Mouse (Mus musculus) kidney, embryonic 16.5 days (tissue): ENCODE data around the gene Nacc2. TPM values are rescaled to one million over a fixed set of nuclear protein-coding genes. Genes with fewer than 3 reads are reported as not detected.
A peak's percentile ranks its signal among the peaks of the same experiment; 100 is the strongest.

Experiments
- ATAC-seq: fragments of 200-750 bp; cut with Nextera tagmentation; 2 replicates; pipeline ENCODE4 v1.8.0; 2017; ENCODE audit warnings: moderate TSS enrichment; ENCODE audit not compliant: low FRiP score, low TSS enrichment
- H3K27ac ChIP-seq: fragments of 300-500 bp; sonication (generic); 2 replicates; pipeline ENCODE4 v1.5.1; 2014; ENCODE audit warnings: low read length
- H3K27me3 ChIP-seq: fragments of 300-500 bp; sonication (generic); 2 replicates; pipeline ENCODE4 v1.6.1; 2014; ENCODE audit warnings: low read length, control low read depth, mixed read lengths; ENCODE audit not compliant: insufficient read depth
- H3K36me3 ChIP-seq: fragments of 300-500 bp; sonication (generic); 2 replicates; pipeline ENCODE4 v1.6.1; 2014; ENCODE audit warnings: low read length, control low read depth, mixed read lengths; ENCODE audit not compliant: insufficient read depth
- H3K4me1 ChIP-seq: fragments of 300-500 bp; sonication (generic); 2 replicates; pipeline ENCODE4 v1.6.1; 2014; ENCODE audit warnings: low read length, control low read depth, mixed read lengths; ENCODE audit not compliant: insufficient read depth
- H3K4me2 ChIP-seq: fragments of 300-500 bp; sonication (generic); replicated peaks from 2 replicates; pipeline ENCODE4 v1.6.1; 2014; ENCODE audit warnings: low read depth, low read length
- H3K4me3 ChIP-seq: fragments of 300-500 bp; sonication (generic); 2 replicates; pipeline ENCODE4 v1.5.1; 2014; ENCODE audit warnings: mild to moderate bottlenecking, low read length
- H3K9ac ChIP-seq: fragments of 300-500 bp; sonication (generic); replicated peaks from 2 replicates; pipeline ENCODE4 v1.6.1; 2014; ENCODE audit warnings: low read length
- H3K9me3 ChIP-seq: fragments of 300-500 bp; sonication (generic); 2 replicates; pipeline ENCODE4 v1.6.1; 2016; ENCODE audit warnings: low read length, control low read depth
- WGBS: fragments of 180-500 bp; shearing (Covaris S2); extraction: QIAGEN DNeasy Blood & Tissue Kit; methylation state at CpG from one replicate; pipeline ENCODE4 v1.1.7; 2014; 5-methylcytosine and 5-hydroxymethylcytosine counted together
- polyA plus RNA-seq: library from polyadenylated mRNA; unstranded; fragments of >200 nt; fragmentation: Nextera tagmentation; extraction: Ambion mirVana; gene quantifications from 2 replicates; pipeline ENCODE4 v1.2.1, GENCODE M21; 2015

Nacc2 gene
- polyA plus RNA-seq, 1 experiment from 2014 or later = 13.3 TPM

- peak overlapping the region; percentile 81 for H3K4me2 ChIP-seq
- peaks cover 27% of the 10 kb centered on the region for H3K36me3 ChIP-seq
- peak; percentile 88 for ATAC-seq
- H3K9me3 ChIP-seq = no peaks in the 10 kb centered on the region; the same call in 1 of the 2 replicates
- peaks cover 32% of the 10 kb centered on the region for H3K4me1 ChIP-seq
- H3K27me3 ChIP-seq = no peaks in the 10 kb centered on the region
- WGBS = under 1% methylated on average over 57 of the region's 60 CpGs
- peak overlapping the region; percentile 96 for H3K9ac ChIP-seq
- peak overlapping the region; percentile 97 for H3K27ac ChIP-seq
- H3K4me3 ChIP-seq = peak overlapping the region; percentile 85
Observed at GRCm38 (mm10) chr2:26140292-26140819, 17.3 kb upstream of the Nacc2 start.

- H3K4me2 ChIP-seq = peak overlapping the region; percentile 81
- no peaks in the 10 kb centered on the region for H3K27me3 ChIP-seq
- peak; percentile 79 for ATAC-seq
- H3K36me3 ChIP-seq = peaks cover 27% of the 10 kb centered on the region
- peak overlapping the region; percentile 85 for H3K4me3 ChIP-seq
- H3K9me3 ChIP-seq = no peaks in the 10 kb centered on the region; the same call in 1 of the 2 replicates
- WGBS = under 1% methylated on average over 60 of the region's 60 CpGs
- peak overlapping the region; percentile 97 for H3K27ac ChIP-seq
- H3K9ac ChIP-seq = peak overlapping the region; percentile 96
- H3K4me1 ChIP-seq = peaks cover 29% of the 10 kb centered on the region
Observed at GRCm38 (mm10) chr2:26139545-26140206, 16.7 kb upstream of the Nacc2 start.

GRCm38 (mm10) chr2:26139034-26139544 lies 16.1 kb upstream of the Nacc2 start:
- 49% methylated on average over 7 of the region's 7 CpGs for WGBS
- no peaks in the 10 kb centered on the region for H3K27me3 ChIP-seq

GRCm38 (mm10) chr2:26138252-26139033 lies 15.4 kb upstream of the Nacc2 start:
- H3K27ac ChIP-seq = peak overlapping the region; percentile 97
- H3K4me1 ChIP-seq = peaks cover 32% of the 10 kb centered on the region
- no peaks in the 10 kb centered on the region for H3K27me3 ChIP-seq
- no peaks in the 10 kb centered on the region; the same call in 1 of the 2 replicates for H3K9me3 ChIP-seq
- WGBS = 81% methylated on average over 31 of the region's 31 CpGs
- no peak; the same call in 1 of the 2 replicates for ATAC-seq
- peak overlapping the region; percentile 96 for H3K9ac ChIP-seq
- peaks cover 27% of the 10 kb centered on the region for H3K36me3 ChIP-seq
- peak overlapping the region; percentile 81 for H3K4me2 ChIP-seq
- H3K4me3 ChIP-seq = peak overlapping the region; percentile 85

More at GRCm38 (mm10) chr2:26139034-26139544, 16.1 kb upstream of the Nacc2 start:
- no peaks in the 10 kb centered on the region; the same call in 1 of the 2 replicates for H3K9me3 ChIP-seq
- peak overlapping the region; percentile 96 for H3K9ac ChIP-seq
- H3K4me1 ChIP-seq = peaks cover 27% of the 10 kb centered on the region
- no peak for ATAC-seq
- H3K27ac ChIP-seq = peak overlapping the region; percentile 97
- peak overlapping the region; percentile 81 for H3K4me2 ChIP-seq
- peaks cover 27% of the 10 kb centered on the region for H3K36me3 ChIP-seq
- peak overlapping the region; percentile 85 for H3K4me3 ChIP-seq

GRCm38 (mm10) chr2:26134591-26134990 lies 11.6 kb upstream of the Nacc2 start:
- no peaks in the 10 kb centered on the region; the same call in 1 of the 2 replicates for H3K9me3 ChIP-seq
- H3K27me3 ChIP-seq = no peaks in the 10 kb centered on the region
- no peak overlapping the region for H3K4me2 ChIP-seq
- ATAC-seq = no peak
- H3K4me3 ChIP-seq = no peak overlapping the region
- H3K36me3 ChIP-seq = peaks cover 27% of the 10 kb centered on the region
- H3K4me1 ChIP-seq = peaks cover 38% of the 10 kb centered on the region
- no peak overlapping the region for H3K9ac ChIP-seq
- no peak overlapping the region for H3K27ac ChIP-seq
- 89% methylated on average over 2 of the region's 2 CpGs for WGBS

GRCm38 (mm10) chr2:26132628-26133551 lies 9.9 kb upstream of the Nacc2 start:
- Histone ChIP-seq H3K4me2 (peak overlapping the region; percentile 56), H3K9me3 (no peaks in the 10 kb centered on the region; the same call in 1 of the 2 replicates), H3K27me3 (no peaks in the 10 kb centered on the region), H3K27ac (peak overlapping the region; percentile 94), H3K36me3 (peaks cover 20% of the 10 kb centered on the region), H3K9ac (peak overlapping the region; percentile 67), H3K4me3 (peak overlapping the region; percentile 37), H3K4me1 (peaks cover 24% of the 10 kb centered on the region)
- 3% methylated on average over 25 of the region's 25 CpGs for WGBS
- peak; percentile 91 for ATAC-seq

GRCm38 (mm10) chr2:26131327-26131726 lies 8.3 kb upstream of the Nacc2 start:
- H3K9me3 ChIP-seq = no peaks in the 10 kb centered on the region; the same call in 1 of the 2 replicates
- no peak for ATAC-seq
- WGBS = 73% methylated on average over 2 of the region's 2 CpGs
- no peaks in the 10 kb centered on the region for H3K27me3 ChIP-seq
- no peak overlapping the region for H3K4me3 ChIP-seq
- H3K9ac ChIP-seq = no peak overlapping the region
- peaks cover 24% of the 10 kb centered on the region for H3K4me1 ChIP-seq
- H3K27ac ChIP-seq = no peak overlapping the region
- H3K36me3 ChIP-seq = peaks cover 5% of the 10 kb centered on the region; the same call in 1 of the 2 replicates
- no peak overlapping the region for H3K4me2 ChIP-seq

GRCm38 (mm10) chr2:26129962-26130361 lies 6.9 kb upstream of the Nacc2 start:
- H3K36me3 ChIP-seq = no peaks in the 10 kb centered on the region
- peaks cover 24% of the 10 kb centered on the region for H3K4me1 ChIP-seq
- no peaks in the 10 kb centered on the region for H3K27me3 ChIP-seq
- H3K27ac ChIP-seq = no peak overlapping the region
- ATAC-seq = no peak
- H3K9me3 ChIP-seq = no peaks in the 10 kb centered on the region
- H3K9ac ChIP-seq = no peak overlapping the region
- no peak overlapping the region for H3K4me2 ChIP-seq
- no peak overlapping the region for H3K4me3 ChIP-seq
- WGBS = 57% methylated on average over 3 of the region's 3 CpGs

GRCm38 (mm10) chr2:26129346-26129745 lies 6.3 kb upstream of the Nacc2 start:
- Histone ChIP-seq H3K4me3 (no peak overlapping the region), H3K36me3 (no peaks in the 10 kb centered on the region), H3K27ac (no peak overlapping the region), H3K9me3 (no peaks in the 10 kb centered on the region), H3K9ac (no peak overlapping the region), H3K4me1 (peaks cover 24% of the 10 kb centered on the region), H3K27me3 (no peaks in the 10 kb centered on the region), H3K4me2 (no peak overlapping the region)
- no peak for ATAC-seq
- 84% methylated on average over 2 of the region's 2 CpGs for WGBS
